Mouse (Mus musculus) lung, embryonic 14.5 days (tissue): ENCODE measurements around the gene Pp2d1. TPM values are rescaled to one million over a fixed set of nuclear protein-coding genes. Genes with fewer than 3 reads are reported as not detected.

Source experiments
- ATAC-seq: fragments of 200-750 bp; cut with Nextera tagmentation; 2 replicates; pipeline ENCODE4 v1.8.0; 2017; ENCODE audit warnings: mild to moderate bottlenecking, moderate TSS enrichment, moderate library complexity; ENCODE audit not compliant: insufficient read depth
- DNase-seq: peaks from one replicate; pipeline ENCODE4 v3.0.0-alpha.2; 2015
- H3K27ac ChIP-seq: fragments of 300-500 bp; sonication (generic); 2 replicates; pipeline ENCODE4 v1.5.1; 2014; ENCODE audit warnings: low read depth, mild to moderate bottlenecking, moderate library complexity
- H3K27me3 ChIP-seq: fragments of 300-500 bp; sonication (generic); 2 replicates; pipeline ENCODE4 v1.6.1; 2014; ENCODE audit warnings: low read length, control low read depth; ENCODE audit not compliant: insufficient read depth
- H3K36me3 ChIP-seq: fragments of 300-500 bp; sonication (generic); 2 replicates; pipeline ENCODE4 v1.6.1; 2014; ENCODE audit warnings: control low read depth; ENCODE audit not compliant: insufficient read depth
- H3K4me1 ChIP-seq: fragments of 300-500 bp; sonication (generic); 2 replicates; pipeline ENCODE4 v1.6.1; 2014; ENCODE audit warnings: antibody characterized with exemption, control low read depth; ENCODE audit not compliant: insufficient read depth
- H3K4me2 ChIP-seq: fragments of 300-500 bp; sonication (generic); 2 replicates; pipeline ENCODE4 v1.6.1; 2014; ENCODE audit warnings: mild to moderate bottlenecking
- H3K4me3 ChIP-seq: fragments of 300-500 bp; sonication (generic); 2 replicates; pipeline ENCODE4 v1.5.1; 2014; ENCODE audit warnings: low read depth, low read length
- H3K9ac ChIP-seq: fragments of 300-500 bp; sonication (generic); 2 replicates; pipeline ENCODE4 v1.6.1; 2014
- H3K9me3 ChIP-seq: fragments of 300-500 bp; sonication (generic); 2 replicates; pipeline ENCODE4 v1.6.1; 2016; ENCODE audit warnings: low read depth, low read length, control low read depth
- CTCF ChIP-seq: IDR thresholded peaks from 2 replicates; pipeline ENCODE4 v1.5.1; 2016; ENCODE audit warnings: antibody characterized with exemption, low read depth
- WGBS: fragments of 180-500 bp; shearing (Covaris S2); extraction: QIAGEN DNeasy Blood & Tissue Kit; methylation state at CpG from one replicate; pipeline ENCODE4 v1.1.7; 2014; 5-methylcytosine and 5-hydroxymethylcytosine counted together
- polyA plus RNA-seq: library from polyadenylated mRNA; unstranded; fragments of >200 nt; fragmentation: Nextera tagmentation; extraction: Ambion mirVana; gene quantifications from 2 replicates; pipeline ENCODE4 v1.2.1, GENCODE M21; 2014

The Pp2d1 gene
- polyA plus RNA-seq, 1 experiment from 2014 or later, result 0.25 TPM

DNA sequence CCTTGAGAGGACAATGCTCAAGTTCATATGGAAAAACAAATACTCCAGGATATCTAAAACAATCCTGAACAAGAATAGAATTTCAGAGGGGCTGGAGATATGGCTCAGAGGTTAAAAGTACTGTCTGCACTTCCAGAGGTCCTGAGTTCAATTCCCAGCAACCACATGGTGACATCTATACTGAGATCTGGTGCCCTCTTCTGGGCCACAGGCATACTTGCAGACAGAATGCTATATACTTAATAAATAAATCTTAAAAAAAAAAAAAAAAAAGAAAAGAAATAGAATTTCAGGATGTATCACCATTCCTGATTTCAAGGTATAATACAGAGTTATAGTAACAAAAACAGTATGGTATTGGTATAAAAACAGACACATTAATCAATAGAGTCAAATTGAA, 19.9 kb downstream of the Pp2d1 start:
- no peak for TF ChIP-seq CTCF
- H3K9ac ChIP-seq, result no peak overlapping the region
- no peak overlapping the region for H3K27ac ChIP-seq
- H3K27me3 ChIP-seq, result no peaks in the 10 kb centered on the region
- no peaks in the 10 kb centered on the region for H3K9me3 ChIP-seq
- H3K4me3 ChIP-seq, result no peak overlapping the region
- no peak for DNase-seq
- no peaks in the 10 kb centered on the region for H3K4me1 ChIP-seq
- no peaks in the 10 kb centered on the region for H3K36me3 ChIP-seq
- no peak for ATAC-seq
- no peak overlapping the region for H3K4me2 ChIP-seq

DNA sequence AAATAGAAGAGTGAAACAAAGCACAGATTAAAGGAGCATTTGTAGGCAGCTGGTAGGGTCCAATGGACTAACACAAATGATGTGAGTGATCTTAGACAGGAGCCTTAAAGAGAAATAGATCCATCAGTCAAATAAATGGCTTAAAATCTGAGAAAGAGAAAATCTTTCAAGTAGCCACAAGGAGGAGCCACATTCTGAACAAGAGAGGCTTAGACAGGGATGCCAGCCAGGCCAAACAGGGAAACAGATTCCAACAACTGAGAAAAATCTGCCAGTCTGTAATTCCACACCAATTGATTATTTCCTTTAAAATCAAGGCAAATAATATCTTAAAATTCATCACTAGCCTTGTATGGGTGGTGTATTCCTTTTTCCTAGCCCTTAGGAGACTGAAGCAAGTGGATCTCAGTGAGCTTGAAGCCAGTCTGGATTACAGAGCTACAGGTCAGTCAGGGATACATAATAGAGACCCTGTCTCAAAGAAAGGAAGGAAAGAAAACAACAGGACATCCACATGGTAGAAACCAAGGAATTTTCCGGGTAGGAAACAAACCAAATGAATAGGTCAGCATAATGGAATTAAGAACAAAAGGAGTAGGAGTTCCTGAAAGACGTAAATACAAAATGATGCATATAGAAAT, 26.8 kb downstream of the Pp2d1 start:
- H3K27me3 ChIP-seq, result no peaks in the 10 kb centered on the region
- WGBS, result 82% methylated on average over 2 of the region's 2 CpGs
- no peaks in the 10 kb centered on the region for H3K9me3 ChIP-seq
- peak; percentile 65 for DNase-seq
- no peak overlapping the region for H3K4me3 ChIP-seq
- no peak overlapping the region for H3K9ac ChIP-seq
- 0 out of 2 replicates have a peak, but pooled peaks have one; percentile 17 for ATAC-seq
- H3K4me2 ChIP-seq, result no peak overlapping the region
- no peaks in the 10 kb centered on the region for H3K4me1 ChIP-seq
- H3K36me3 ChIP-seq, result 0 out of 2 replicates have a peak, but pooled peaks cover 4% of the 10 kb centered on the region
- peak; percentile 53; the same call in 1 of the 2 replicates for TF ChIP-seq CTCF
- H3K27ac ChIP-seq, result no peak overlapping the region

DNA sequence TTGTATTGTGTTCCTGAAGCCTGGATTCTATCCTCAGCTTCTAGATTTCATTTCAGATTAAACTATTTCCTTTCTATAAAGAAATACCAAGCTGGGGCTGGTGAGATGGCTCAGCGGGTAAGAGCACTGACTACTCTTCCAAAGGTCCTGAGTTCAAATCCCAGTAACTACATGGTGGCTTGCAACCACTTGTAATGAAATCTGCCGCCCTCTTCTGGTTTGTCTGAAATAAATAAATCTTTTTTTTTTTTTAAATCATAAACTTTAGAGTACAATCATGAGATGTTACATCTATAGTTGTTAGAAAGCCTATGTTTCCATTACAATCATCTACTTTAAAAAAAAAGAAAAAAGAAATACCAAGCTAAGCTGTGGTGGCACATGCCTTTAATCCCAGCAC, 36.3 kb downstream of the Pp2d1 start:
- no peak overlapping the region for H3K27ac ChIP-seq
- no peak overlapping the region for H3K4me3 ChIP-seq
- 91% methylated on average over 2 of the region's 2 CpGs for WGBS
- H3K36me3 ChIP-seq, result peaks cover 63% of the 10 kb centered on the region
- ATAC-seq (no peak), DNase-seq (no peak)
- no peak for TF ChIP-seq CTCF
- H3K27me3 ChIP-seq, result no peaks in the 10 kb centered on the region
- H3K4me1 ChIP-seq, result no peaks in the 10 kb centered on the region
- H3K9ac ChIP-seq, result no peak overlapping the region
- no peaks in the 10 kb centered on the region for H3K9me3 ChIP-seq
- no peak overlapping the region for H3K4me2 ChIP-seq

DNA sequence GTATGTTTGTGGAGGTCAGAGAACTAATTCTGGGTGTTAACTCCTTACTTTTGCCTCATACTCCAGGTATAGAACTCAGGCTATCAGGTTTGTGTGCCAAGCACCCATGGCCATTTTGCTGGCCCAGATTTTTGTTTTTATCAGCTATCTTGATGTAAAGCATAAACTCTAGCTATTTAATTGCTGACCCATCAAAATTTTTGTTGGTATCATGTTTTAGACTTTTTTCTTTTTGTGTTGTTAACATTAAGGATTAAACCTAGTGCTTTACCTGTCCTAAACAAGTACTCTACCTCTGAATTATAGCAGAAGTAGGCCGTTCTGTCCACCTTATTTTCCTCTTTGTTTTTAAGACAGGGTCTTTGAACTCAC, 50.3 kb downstream of the Pp2d1 start:
- ATAC-seq, result no peak
- WGBS, result 92% methylated on average over 1 of the region's 1 CpGs

DNA sequence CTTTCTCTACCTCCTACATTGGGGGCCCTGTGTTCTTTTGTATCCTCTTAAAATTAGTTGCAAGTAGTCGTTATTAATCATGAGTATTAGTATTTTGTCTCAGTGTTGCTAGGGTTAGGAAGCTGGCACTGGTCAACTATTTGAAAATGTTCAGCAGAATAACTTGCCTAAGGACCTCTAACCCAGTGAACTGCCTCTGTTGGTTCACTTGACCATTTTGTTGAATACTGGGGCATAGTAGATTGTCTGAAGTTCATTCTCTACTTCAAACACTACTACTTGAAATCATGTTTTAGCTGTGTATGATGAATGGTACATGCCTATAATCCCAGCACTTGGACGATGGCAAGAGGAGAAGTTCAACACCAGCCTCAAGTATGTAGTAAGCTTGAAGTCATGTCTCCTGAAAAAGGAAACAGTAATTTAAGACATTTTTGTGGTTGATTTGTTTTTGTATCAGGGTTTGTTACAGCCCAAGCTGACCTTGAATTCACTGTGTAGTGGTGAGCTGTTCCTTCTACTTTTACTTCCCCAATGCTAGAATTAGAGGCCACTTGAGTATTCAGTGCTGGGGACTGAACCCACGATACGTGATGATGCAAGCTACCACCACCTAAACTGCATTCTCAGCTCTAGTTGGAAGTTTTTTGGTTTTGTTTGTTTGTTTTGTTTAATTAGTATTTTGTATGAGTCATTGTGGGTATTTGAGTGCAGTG, 50.8 kb downstream of the Pp2d1 start:
- DNase-seq, result no peak

More for the DNA sequence above, 50.3 kb downstream of the Pp2d1 start:
- H3K4me2 ChIP-seq, result no peak overlapping the region
- H3K9me3 ChIP-seq, result no peaks in the 10 kb centered on the region
- no peak overlapping the region for H3K9ac ChIP-seq
- H3K27ac ChIP-seq, result no peak overlapping the region
- no peak for TF ChIP-seq CTCF
- H3K4me3 ChIP-seq, result no peak overlapping the region
- H3K4me1 ChIP-seq, result no peaks in the 10 kb centered on the region
- peaks cover 56% of the 10 kb centered on the region for H3K36me3 ChIP-seq
- H3K27me3 ChIP-seq, result no peaks in the 10 kb centered on the region
- DNase-seq, result no peak

DNA sequence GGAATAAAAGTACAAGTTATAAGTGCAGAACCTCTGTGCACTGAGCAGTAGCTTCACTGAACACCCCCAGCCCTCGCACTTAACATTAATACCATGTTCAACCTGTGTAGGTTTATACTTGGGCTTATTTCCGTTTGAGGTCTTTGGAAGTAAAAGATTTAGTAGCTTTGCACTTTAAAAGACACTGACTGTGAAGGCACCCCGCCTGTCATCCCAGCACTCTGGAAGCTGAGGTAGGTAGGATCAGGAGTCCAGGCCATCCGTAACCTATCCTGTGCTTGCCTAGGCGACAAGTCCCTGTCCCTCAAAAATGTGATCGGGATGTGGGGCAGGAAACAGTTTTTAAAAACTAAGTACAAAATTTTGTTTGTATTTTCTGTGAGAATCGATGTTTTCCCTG, 58.8 kb downstream of the Pp2d1 start:
- Histone ChIP-seq H3K9ac (peak overlapping the region; percentile 90), H3K27me3 (no peaks in the 10 kb centered on the region), H3K27ac (no peak overlapping the region), H3K4me1 (peaks cover 13% of the 10 kb centered on the region), H3K4me3 (peak overlapping the region; percentile 93), H3K4me2 (peak overlapping the region; percentile 84), H3K9me3 (no peaks in the 10 kb centered on the region), H3K36me3 (peaks cover 16% of the 10 kb centered on the region)
- DNase-seq, result no peak
- 43% methylated on average over 7 of the region's 7 CpGs for WGBS
- ATAC-seq, result no peak
- TF ChIP-seq CTCF, result no peak

More for the DNA sequence above, 50.8 kb downstream of the Pp2d1 start:
- Histone ChIP-seq H3K36me3 (peaks cover 56% of the 10 kb centered on the region), H3K27ac (no peak overlapping the region), H3K4me2 (no peak overlapping the region), H3K27me3 (no peaks in the 10 kb centered on the region), H3K4me3 (no peak overlapping the region), H3K4me1 (no peaks in the 10 kb centered on the region), H3K9me3 (no peaks in the 10 kb centered on the region), H3K9ac (no peak overlapping the region)
- 88% methylated on average over 4 of the region's 4 CpGs for WGBS
- no peak for ATAC-seq
- no peak for TF ChIP-seq CTCF

DNA sequence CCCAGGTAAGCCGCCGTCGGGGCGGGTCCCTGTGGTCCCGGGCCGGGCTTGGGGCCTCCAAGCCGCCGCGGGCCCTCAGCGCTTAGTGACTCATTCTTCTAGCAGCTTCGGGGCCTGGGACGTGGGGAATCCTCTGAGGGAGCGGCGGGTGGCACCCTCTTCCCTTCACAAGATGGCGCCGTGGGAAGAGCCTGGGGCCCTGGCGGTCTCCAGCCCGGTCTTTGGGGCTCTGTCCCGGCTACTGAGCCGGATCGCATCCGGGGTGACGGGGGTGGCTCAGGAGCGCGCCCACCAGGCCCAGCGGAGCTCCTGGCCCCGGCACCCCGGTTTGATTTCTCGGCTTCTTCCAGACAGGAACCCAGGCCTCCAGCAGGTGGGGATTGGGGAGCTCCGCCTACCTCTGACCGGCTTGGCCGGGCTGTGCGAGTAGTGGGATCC, 59.6 kb downstream of the Pp2d1 start:
- DNase-seq (peak; percentile 64), ATAC-seq (peak; percentile 7)
- Histone ChIP-seq H3K9ac (peak overlapping the region; percentile 90), H3K27ac (peak overlapping the region; percentile 99), H3K4me1 (peaks cover 13% of the 10 kb centered on the region), H3K27me3 (no peaks in the 10 kb centered on the region), H3K9me3 (no peaks in the 10 kb centered on the region), H3K4me3 (peak overlapping the region; percentile 93), H3K4me2 (peak overlapping the region; percentile 84), H3K36me3 (peaks cover 9% of the 10 kb centered on the region)
- under 1% methylated on average over 33 of the region's 33 CpGs for WGBS
- peak; percentile 19; the same call in 1 of the 2 replicates for TF ChIP-seq CTCF
